Mouse (Mus musculus): ENCODE measurements around the gene Plac9b. TPM values are rescaled to one million over a fixed set of nuclear protein-coding genes. Genes with fewer than 3 reads are reported as not detected.

Plac9b gene
- polyA plus RNA-seq, 1 experiment: 2.8 TPM

Other genes starting within 250 kb of the Plac9b start
- 0.09 TPM in 1 of 2 replicates, not detected in the other for gene Cphx1, start 244.2 kb downstream of the Plac9b start, polyA plus RNA-seq (2012; rRNA removed)
- 8.7 and 8.8 TPM in 2 replicates for gene Duxbl1, start 203.9 kb downstream of the Plac9b start, polyA plus RNA-seq (2012; rRNA removed)
- gene Gm9780, start 139.8 kb downstream of the Plac9b start, polyA plus RNA-seq (2012; rRNA removed): 6.8 and 7.7 TPM in 2 replicates
- gene Tmem254c, start 115.1 kb downstream of the Plac9b start, polyA plus RNA-seq (2012; rRNA removed): 1.9 TPM in 1 of 2 replicates, not detected in the other
- not detected in 2 replicates for gene Cphx2, start 101.0 kb downstream of the Plac9b start, polyA plus RNA-seq (2012; rRNA removed)
- gene Cphx3, start 100.2 kb downstream of the Plac9b start, polyA plus RNA-seq (2012; rRNA removed): not detected in 2 replicates
- gene Duxbl2, start 64.1 kb downstream of the Plac9b start, polyA plus RNA-seq (2012; rRNA removed): not detected in 2 replicates
- 14.3 and 21.2 TPM in 2 replicates for gene Tmem254b, start 24.6 kb upstream of the Plac9b start, polyA plus RNA-seq (2012; rRNA removed)
- gene Duxbl3, start 75.5 kb upstream of the Plac9b start, polyA plus RNA-seq (2012; rRNA removed): 5.7 and 8.1 TPM in 2 replicates